Mouse (Mus musculus) CH12F3 (cell line): ENCODE measurements around the gene Pcp4.

Source experiments
- in situ Hi-C: fragments of 300-500 bp; cut with MboI; formaldehyde crosslinking; loops from 2 replicates; pipeline ENCODE4 v1.14.3; 2020; ENCODE audit warnings: low sequenced_read_pairs

Gene Pcp4

DNA sequence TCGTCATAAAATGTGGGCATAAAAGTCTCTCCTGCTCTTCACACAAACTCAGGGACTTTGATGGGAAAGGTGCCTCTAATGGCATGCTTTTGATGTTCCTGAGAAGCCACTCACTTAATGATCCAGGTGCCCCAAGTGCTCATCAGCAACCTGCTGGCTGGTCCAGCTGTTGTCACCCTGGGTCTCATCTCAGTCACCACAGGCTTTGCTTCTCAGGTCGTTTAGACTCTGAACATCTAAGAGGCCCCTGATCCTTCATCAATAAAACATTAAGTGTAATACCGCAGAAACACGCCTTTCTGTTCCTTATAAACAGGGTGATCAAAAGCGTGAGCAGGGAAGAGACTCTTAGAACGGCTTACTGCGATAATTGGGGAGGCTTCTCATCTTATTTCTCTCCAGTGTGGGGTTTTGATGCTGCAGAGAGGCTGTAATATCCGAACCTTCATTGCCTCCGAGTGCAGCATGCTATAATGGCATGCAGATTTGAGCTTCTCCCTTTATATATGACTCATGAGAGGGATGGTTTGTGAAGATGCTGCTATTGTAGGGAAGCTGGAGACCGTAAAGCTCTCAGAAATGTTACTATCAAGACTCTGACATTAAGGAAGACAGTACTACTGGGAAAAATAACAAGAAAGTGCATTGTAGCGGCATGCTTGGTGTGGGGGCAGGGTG lies 19.7 kb downstream of the Pcp4 start:
- in situ Hi-C loops = no loop called here

DNA sequence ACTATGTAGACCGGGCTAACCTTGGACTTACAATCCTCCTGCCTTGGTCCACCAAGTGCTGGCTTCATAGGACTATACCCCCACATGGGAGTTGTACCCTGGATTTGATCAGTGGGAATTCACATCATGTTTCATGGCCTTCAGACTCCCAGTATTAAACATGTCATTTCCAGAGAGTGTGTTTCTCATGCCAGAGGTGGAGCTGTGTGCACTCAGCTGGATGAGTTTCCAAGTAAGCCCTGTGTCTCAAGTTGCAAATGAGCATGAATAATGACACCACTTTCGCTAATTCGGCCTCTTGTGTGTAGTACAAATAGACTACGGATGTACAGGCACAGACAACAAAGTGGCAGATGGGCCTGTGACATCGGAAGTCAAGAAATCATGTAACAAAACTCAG lies 20.6 kb downstream of the Pcp4 start:
- in situ Hi-C loops = no loop called here

DNA sequence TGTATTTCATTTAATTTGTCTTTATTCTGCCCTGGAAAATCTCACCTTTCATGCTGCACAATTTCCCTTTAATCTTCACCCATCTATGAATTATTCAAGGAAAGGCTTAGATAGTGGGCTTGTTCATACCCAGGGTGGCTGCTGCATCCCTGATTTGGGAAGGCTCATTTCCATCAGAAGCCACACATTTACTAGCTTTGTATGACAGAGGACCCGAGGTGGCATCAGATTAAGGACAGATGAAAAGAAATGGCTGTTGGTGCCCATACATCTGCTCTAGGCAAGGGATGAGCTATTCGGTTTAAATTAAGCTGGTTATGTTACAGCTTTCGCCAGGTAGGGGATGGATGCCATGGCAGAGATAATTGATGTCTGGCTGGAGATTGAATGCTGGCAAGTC lies 24.1 kb downstream of the Pcp4 start:
- in situ Hi-C loops = no loop called here

GRCm38 (mm10) chr16:96494079-96494478 lies 26.7 kb downstream of the Pcp4 start:
- in situ Hi-C loops = no loop called here

DNA sequence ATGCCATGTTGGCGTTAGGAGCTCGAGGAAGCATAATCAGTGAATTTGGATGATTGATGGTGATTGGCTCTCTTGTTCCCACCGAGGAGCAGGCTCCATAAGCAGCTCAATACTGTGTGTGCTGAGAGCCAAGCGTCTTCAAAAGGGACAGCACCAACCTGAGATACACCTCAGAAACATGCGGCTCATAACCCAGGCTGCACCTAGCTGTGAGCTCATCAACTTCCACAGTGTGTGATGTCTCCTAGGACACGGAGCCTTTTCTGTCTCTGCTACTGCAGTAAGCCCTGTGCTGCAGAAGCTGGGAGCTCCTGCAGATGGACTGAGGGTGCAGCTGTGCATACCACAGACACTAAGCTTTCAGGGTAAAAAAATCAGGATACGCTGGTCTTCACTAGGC lies 31.5 kb downstream of the Pcp4 start:
- in situ Hi-C loops = no loop called here

DNA sequence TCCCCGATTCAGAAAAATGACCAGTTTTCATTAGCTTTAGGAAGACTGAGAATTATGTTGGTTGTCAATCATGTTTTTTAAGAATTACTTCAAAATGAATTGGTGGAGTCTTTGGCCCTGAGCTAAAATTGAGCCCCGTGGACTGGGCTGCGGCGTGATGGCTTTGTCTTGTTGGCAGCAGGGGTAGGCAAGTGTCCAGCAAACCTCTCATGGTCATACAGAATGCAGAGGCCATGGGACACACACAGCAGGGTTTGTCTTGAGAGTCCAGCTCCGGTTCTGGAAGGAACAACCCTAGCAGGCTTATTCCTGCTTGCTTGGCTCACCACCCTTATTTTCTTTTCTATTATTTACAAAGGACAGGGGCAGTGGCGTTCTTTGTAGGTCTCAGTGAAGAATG lies 33.8 kb downstream of the Pcp4 start:
- in situ Hi-C loops = no loop called here

GRCm38 (mm10) chr16:96502586-96502985 lies 35.2 kb downstream of the Pcp4 start:
- in situ Hi-C loops = no loop called here

DNA sequence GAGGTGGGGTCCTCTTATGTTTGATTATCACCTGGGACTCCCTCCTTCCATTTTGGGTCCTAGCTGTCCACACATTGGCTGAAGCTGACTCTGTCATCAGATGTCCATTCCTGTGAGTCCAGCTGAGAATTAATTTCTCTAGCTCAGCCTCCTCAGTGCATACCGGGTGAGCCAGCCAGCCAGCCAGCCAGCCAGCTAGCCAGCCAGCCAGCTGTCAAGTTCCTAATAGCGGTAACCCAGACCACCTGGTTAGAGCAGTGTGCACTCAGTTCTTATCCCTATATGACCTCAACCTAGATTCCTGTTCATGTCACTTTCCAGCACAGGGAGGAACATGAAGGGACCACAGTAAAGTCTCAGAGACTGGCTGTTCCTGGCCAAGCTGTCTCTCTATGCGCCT lies 47.1 kb downstream of the Pcp4 start:
- in situ Hi-C loops = no loop called here

DNA sequence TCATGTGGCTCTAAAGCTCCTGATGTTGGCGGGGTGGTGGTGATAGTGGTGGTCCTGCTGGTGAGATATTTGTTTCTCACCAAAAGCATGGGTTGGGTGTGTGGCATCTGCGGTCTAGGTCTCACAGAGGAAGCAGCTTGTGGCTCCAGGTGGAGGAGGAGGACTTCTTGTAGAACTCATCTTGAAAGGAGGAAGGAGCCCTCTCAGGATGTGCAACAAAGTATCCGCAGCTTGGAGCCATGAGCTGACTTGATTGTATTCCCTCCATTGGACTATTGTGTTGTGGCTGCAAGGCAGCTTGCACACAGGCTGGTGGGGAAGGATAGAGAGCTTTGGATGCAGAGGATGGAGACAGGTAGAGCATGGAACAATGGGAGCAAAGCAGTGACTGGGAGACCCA lies 60.1 kb downstream of the Pcp4 start:
- in situ Hi-C loops = no loop called here

DNA sequence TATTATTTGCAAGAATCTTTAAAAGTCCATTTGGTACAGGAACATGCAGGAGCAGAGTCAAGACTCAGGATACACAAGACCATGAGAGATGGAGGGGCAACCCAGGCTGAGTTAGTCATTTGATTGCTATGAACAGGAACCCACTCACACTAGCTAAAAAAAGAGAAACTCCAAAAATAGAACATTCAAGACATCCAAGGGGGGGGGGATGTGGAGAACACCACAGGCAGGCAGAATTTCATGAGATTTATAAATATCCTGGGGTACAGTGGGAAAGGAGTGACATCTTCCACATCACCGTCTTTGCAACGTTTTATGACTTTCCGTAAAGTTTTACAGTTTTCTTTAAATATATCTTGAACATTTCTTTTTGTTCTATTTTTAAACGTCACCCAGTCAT lies 61.1 kb downstream of the Pcp4 start:
- in situ Hi-C loops = no loop called here

- in situ Hi-C loops = no loop called here
Measured at GRCm38 (mm10) chr16:96529896-96530568, 62.6 kb downstream of the Pcp4 start.

- in situ Hi-C loops = no loop called here
Measured at GRCm38 (mm10) chr16:96530569-96530898, 63.1 kb downstream of the Pcp4 start.

GRCm38 (mm10) chr16:96531029-96531428 lies 63.6 kb downstream of the Pcp4 start:
- in situ Hi-C loops = no loop called here

- in situ Hi-C loops = no loop called here
Measured at GRCm38 (mm10) chr16:96533710-96534109, 66.3 kb downstream of the Pcp4 start.

DNA sequence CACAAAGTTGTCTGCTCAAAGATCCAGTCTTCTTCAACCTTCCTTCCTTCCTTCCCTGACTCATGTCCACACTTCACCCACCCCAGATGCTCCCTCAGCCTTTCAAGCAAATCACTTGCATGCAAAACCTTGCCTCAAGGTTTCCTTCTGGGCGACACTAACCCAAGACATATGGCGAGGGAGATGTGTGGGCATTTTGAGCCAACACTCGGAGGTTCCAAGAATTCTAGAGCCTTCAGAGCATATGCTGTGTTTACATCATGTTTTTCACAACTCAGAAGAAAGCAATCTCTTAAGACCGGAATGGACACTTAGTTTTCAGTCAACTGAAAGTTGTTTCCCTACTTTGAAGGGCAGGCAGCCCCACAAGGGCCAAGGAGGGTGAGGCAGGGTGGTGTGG lies 67.9 kb downstream of the Pcp4 start:
- in situ Hi-C loops = no loop called here

DNA sequence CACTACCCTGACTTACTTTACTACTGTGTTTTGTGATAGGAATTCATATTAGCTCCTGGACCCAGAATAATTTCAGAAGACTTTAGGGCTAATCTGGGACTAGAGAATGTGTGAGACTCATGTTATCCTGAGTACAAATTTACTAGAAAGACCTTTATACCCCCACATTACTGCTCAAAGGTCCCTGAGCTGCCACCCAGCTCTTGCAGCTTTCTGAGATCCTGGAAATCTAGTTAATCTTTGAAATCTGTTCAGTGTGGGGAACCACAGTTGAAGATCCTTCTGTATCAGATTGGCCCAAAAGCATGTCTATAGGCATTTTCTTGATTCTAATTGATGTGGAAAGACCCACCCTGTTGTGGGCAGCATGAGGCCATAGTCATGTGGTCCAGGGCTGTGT lies 69.0 kb downstream of the Pcp4 start:
- in situ Hi-C loops = no loop called here

DNA sequence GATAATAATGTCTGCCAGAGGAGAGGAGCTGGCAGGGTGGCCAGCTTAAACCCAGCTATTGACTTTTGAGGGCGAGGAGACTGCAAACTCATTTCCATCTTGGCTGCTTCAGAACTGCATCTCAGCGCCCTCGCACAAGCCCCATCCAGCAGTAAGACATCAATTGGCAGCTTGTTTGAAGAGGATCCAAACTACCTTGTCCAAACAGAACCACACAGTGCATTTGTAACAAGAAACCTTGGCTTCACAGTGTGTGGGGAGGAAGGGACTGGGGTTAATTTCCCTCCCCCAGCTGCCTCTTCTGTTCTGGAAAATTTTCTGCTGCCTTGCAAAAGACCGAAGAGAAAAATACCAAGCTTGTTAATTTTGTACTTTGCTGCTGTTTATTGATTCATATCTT lies 71.7 kb downstream of the Pcp4 start:
- in situ Hi-C loops = no loop called here

DNA sequence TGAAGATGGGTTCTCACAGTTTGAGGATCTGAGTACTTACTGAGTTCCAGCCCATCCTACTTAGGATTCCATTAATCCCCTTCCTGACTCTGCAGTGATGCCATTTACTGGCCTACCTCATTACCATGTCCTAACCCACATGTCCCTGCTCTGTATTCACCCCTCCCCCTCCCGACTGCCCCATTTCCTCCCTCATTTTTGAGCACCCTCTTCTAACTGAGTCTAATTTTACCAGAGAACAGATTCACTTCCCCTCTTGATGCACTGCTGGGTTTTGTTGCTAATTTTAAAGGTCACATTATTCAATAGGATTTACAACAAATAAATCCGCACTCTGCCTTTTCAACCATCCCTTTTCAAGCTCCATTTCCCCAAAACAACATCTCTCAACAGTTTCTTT lies 73.7 kb downstream of the Pcp4 start:
- in situ Hi-C loops = no loop called here

GRCm38 (mm10) chr16:96552680-96553079 lies 85.3 kb downstream of the Pcp4 start:
- in situ Hi-C loops = no loop called here

DNA sequence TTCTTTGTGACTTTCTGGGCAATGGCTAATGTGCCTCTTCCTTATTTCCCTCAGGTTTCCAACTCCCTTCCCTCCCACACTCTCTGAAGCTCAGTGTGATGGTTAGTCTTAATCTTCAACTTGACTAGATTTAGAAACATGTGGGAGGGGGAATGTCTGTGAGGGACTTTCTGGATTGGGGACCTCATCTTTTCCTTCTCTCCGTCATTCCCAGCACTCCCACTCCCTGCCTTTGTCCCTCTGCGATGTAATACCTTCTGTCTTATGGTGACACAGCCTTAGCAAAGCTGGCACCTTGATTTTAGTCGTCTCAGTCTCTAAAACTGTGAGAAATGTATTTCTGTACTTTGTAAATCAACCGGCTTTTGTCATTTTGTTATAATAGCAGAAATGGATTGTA lies 88.0 kb downstream of the Pcp4 start:
- in situ Hi-C loops = no loop called here

DNA sequence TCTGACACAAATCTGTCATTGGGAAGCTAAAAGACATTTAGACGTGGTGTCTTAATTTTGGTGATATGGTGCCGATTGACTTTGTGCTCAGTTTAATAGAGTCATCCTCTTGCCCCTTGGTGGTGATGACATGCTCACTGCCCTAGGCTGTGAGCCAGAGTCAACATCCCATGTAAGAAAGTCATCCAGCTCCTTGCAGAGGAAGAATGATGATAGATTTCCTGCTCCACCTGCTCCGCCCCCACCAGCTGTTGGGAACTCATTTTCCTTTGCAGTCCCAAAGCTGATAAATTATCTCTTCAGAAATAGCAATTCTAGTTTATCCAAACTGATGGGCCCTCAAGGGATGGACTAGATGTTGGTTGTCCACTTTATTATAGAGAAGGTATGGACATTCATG lies 89.2 kb downstream of the Pcp4 start:
- in situ Hi-C loops = no loop called here

GRCm38 (mm10) chr16:96558341-96558740 lies 90.9 kb downstream of the Pcp4 start:
- in situ Hi-C loops = no loop called here

DNA sequence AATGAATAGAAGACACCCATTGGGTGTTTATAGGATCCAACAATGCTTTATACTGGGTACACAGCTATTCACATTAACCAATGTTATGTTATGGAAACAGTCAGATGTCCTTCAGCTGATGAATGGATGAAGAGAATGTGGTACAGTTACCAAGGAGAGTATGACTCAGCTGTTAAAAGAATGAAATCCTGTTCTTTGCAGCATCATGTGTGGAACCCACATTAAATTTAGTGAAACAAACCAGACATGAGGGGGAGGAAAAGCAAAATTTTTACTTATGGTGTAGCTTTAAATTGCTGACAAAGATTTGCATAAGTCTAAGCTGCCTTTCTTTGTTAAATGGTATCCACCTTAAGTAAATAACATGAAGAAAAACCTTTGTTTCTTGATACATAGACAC lies 92.4 kb downstream of the Pcp4 start:
- in situ Hi-C loops = no loop called here
